Mouse (Mus musculus) inflammation-experienced regulatory T-cells, adult 6 months (primary cell): ENCODE results near the gene Mmp21. TPM values are rescaled to one million over a fixed set of nuclear protein-coding genes. Genes with fewer than 3 reads are reported as not detected.
"Not testable (repeated sequence)": the region's sequence is repeated elsewhere in the genome, so short reads cannot be mapped to it uniquely, and the experiment has no call there.

Experiments used
- ATAC-seq: one replicate; pipeline ENCODE4 v1.8.0; 2017
- polyA plus RNA-seq, 3 experiments: library from polyadenylated mRNA; unstranded; fragments of 100-300 nt; shearing (Covaris generic); gene quantifications; one replicate each; pipeline ENCODE4 v1.2.1; 2017

The Mmp21 gene
- polyA plus RNA-seq, result not detected

- no peak for ATAC-seq
Observed at GRCm38 (mm10) chr7:133679961-133680360, at the start of gene Mmp21. Gene Mmp21, minus strand, starts transcription at chr7:133680061.

GRCm38 (mm10) chr7:133729351-133729750 lies 49.5 kb upstream of the Mmp21 start:
- ATAC-seq, result no peak

- ATAC-seq, result no peak
Observed at GRCm38 (mm10) chr7:133727027-133727426, 47.2 kb upstream of the Mmp21 start.

- ATAC-seq, result no peak
Observed at GRCm38 (mm10) chr7:133725571-133725970, 45.7 kb upstream of the Mmp21 start.

GRCm38 (mm10) chr7:133724844-133725243 lies 45.0 kb upstream of the Mmp21 start:
- no peak for ATAC-seq

GRCm38 (mm10) chr7:133720616-133721015 lies 40.8 kb upstream of the Mmp21 start:
- no peak for ATAC-seq

- no peak for ATAC-seq
Observed at GRCm38 (mm10) chr7:133718580-133718979, 38.7 kb upstream of the Mmp21 start.

- no peak for ATAC-seq
Observed at GRCm38 (mm10) chr7:133715387-133715786, 35.5 kb upstream of the Mmp21 start.

- no peak for ATAC-seq
Observed at GRCm38 (mm10) chr7:133707301-133707700, 27.4 kb upstream of the Mmp21 start.

GRCm38 (mm10) chr7:133703906-133704305 lies 24.0 kb upstream of the Mmp21 start:
- ATAC-seq, result no peak

- ATAC-seq, result no peak
Observed at GRCm38 (mm10) chr7:133702333-133702732, 22.5 kb upstream of the Mmp21 start.

GRCm38 (mm10) chr7:133701366-133701765 lies 21.5 kb upstream of the Mmp21 start:
- no peak for ATAC-seq

GRCm38 (mm10) chr7:133699885-133700284 lies 20.0 kb upstream of the Mmp21 start:
- ATAC-seq, result no peak

- ATAC-seq, result no peak
Observed at GRCm38 (mm10) chr7:133698021-133698709, 18.3 kb upstream of the Mmp21 start.

- ATAC-seq, result not testable (repeated sequence)
Observed at GRCm38 (mm10) chr7:133685644-133686043, 5.8 kb upstream of the Mmp21 start.

- ATAC-seq, result no peak
Observed at GRCm38 (mm10) chr7:133684701-133685100, 4.8 kb upstream of the Mmp21 start.

- ATAC-seq, result no peak
Observed at GRCm38 (mm10) chr7:133684110-133684509, 4.2 kb upstream of the Mmp21 start.

GRCm38 (mm10) chr7:133683626-133684025 lies 3.8 kb upstream of the Mmp21 start:
- no peak for ATAC-seq

GRCm38 (mm10) chr7:133679439-133679838 lies 422 bp downstream of the Mmp21 start:
- no peak for ATAC-seq

- no peak for ATAC-seq
Observed at GRCm38 (mm10) chr7:133678716-133679115, 1.1 kb downstream of the Mmp21 start.

- ATAC-seq, result no peak
Observed at GRCm38 (mm10) chr7:133676002-133676401, 3.9 kb downstream of the Mmp21 start.

- ATAC-seq, result no peak
Observed at GRCm38 (mm10) chr7:133670846-133671245, 9.0 kb downstream of the Mmp21 start.

GRCm38 (mm10) chr7:133669946-133670345 lies 9.9 kb downstream of the Mmp21 start:
- ATAC-seq, result no peak

GRCm38 (mm10) chr7:133669071-133669470 lies 10.8 kb downstream of the Mmp21 start:
- no peak for ATAC-seq

GRCm38 (mm10) chr7:133662467-133662866 lies 17.4 kb downstream of the Mmp21 start:
- ATAC-seq, result no peak
